Mouse (Mus musculus) hindbrain, embryonic 14.5 days (tissue): ENCODE measurements at regions not wholly inside any gene's neighbourhood (a gene's known extent, or its start where the extent isn't known, plus 50 kb on each side); places are given as distances from the start of the nearest gene placed in this dataset.

ENCODE experiments used
- ATAC-seq: fragments of 200-750 bp; cut with Nextera tagmentation; 2 replicates; pipeline ENCODE4 v1.8.0; 2017; ENCODE audit warnings: moderate number of reproducible peaks, mild to moderate bottlenecking, moderate TSS enrichment, moderate library complexity; ENCODE audit not compliant: low FRiP score
- DNase-seq: peaks from one replicate; pipeline ENCODE4 v3.0.0-alpha.2; 2015; ENCODE audit warnings: low spot score
- H3K27ac ChIP-seq: fragments of 300-500 bp; sonication (generic); 2 replicates; pipeline ENCODE4 v1.5.1; 2014; ENCODE audit warnings: mild to moderate bottlenecking, moderate library complexity
- H3K27me3 ChIP-seq: fragments of 300-500 bp; sonication (generic); 2 replicates; pipeline ENCODE4 v1.6.1; 2014; ENCODE audit warnings: mild to moderate bottlenecking, low read length, mixed read lengths; ENCODE audit not compliant: control insufficient read depth, insufficient read depth
- H3K36me3 ChIP-seq: fragments of 300-500 bp; sonication (generic); replicated peaks from 2 replicates; pipeline ENCODE4 v1.6.1; 2014; ENCODE audit not compliant: control insufficient read depth, insufficient read depth
- H3K4me1 ChIP-seq: fragments of 300-500 bp; sonication (generic); replicated peaks from 2 replicates; pipeline ENCODE4 v1.6.1; 2014; ENCODE audit warnings: antibody characterized with exemption, low read length, mixed read lengths; ENCODE audit not compliant: control insufficient read depth, insufficient read depth
- H3K4me2 ChIP-seq: fragments of 300-500 bp; sonication (generic); replicated peaks from 2 replicates; pipeline ENCODE4 v1.6.1; 2014; ENCODE audit warnings: mild to moderate bottlenecking, moderate library complexity
- H3K4me3 ChIP-seq: fragments of 300-500 bp; sonication (generic); replicated peaks from 2 replicates; pipeline ENCODE4 v1.5.1; 2014; ENCODE audit warnings: mild to moderate bottlenecking, low read length
- H3K9ac ChIP-seq: fragments of 300-500 bp; sonication (generic); 2 replicates; pipeline ENCODE4 v1.6.1; 2014
- H3K9me3 ChIP-seq: fragments of 300-500 bp; sonication (generic); 2 replicates; pipeline ENCODE4 v1.6.1; 2016; ENCODE audit warnings: low read length; ENCODE audit not compliant: control insufficient read depth
- WGBS: fragments of 180-500 bp; shearing (Covaris S2); extraction: QIAGEN DNeasy Blood & Tissue Kit; methylation state at CpG from one replicate; pipeline ENCODE4 v1.1.7; 2014; 5-methylcytosine and 5-hydroxymethylcytosine counted together

GRCm38 (mm10) chr5:54741440-54741839 is 743.1 kb downstream of the Stim2 start:
- H3K9me3 ChIP-seq, result no peaks in the 10 kb centered on the region
- H3K27ac ChIP-seq, result no peak overlapping the region
- H3K27me3 ChIP-seq, result no peaks in the 10 kb centered on the region
- no peak overlapping the region for H3K4me3 ChIP-seq
- no peak for ATAC-seq
- H3K4me1 ChIP-seq, result no peaks in the 10 kb centered on the region
- no peak for DNase-seq
- no peak overlapping the region for H3K9ac ChIP-seq
- no peaks in the 10 kb centered on the region for H3K36me3 ChIP-seq
- H3K4me2 ChIP-seq, result no peak overlapping the region

- H3K4me1 ChIP-seq, result no peaks in the 10 kb centered on the region
- DNase-seq (no peak), ATAC-seq (no peak)
- no peaks in the 10 kb centered on the region for H3K9me3 ChIP-seq
- H3K36me3 ChIP-seq, result no peaks in the 10 kb centered on the region
- H3K27me3 ChIP-seq, result no peaks in the 10 kb centered on the region
- no peak overlapping the region for H3K27ac ChIP-seq
- H3K9ac ChIP-seq, result no peak overlapping the region
- no peak overlapping the region for H3K4me2 ChIP-seq
- WGBS, result 77% methylated on average over 2 of the region's 2 CpGs
- H3K4me3 ChIP-seq, result no peak overlapping the region
These were observed 748.7 kb downstream of the Stim2 start for GRCm38 (mm10) chr5:54746973-54747372.

GRCm38 (mm10) chr5:54753372-54753771 is 755.1 kb downstream of the Stim2 start:
- DNase-seq (no peak), ATAC-seq (no peak)
- H3K27ac ChIP-seq, result no peak overlapping the region
- H3K4me3 ChIP-seq, result no peak overlapping the region
- H3K9me3 ChIP-seq, result no peaks in the 10 kb centered on the region
- no peak overlapping the region for H3K4me2 ChIP-seq
- no peaks in the 10 kb centered on the region for H3K27me3 ChIP-seq
- H3K9ac ChIP-seq, result no peak overlapping the region
- H3K36me3 ChIP-seq, result no peaks in the 10 kb centered on the region
- no peaks in the 10 kb centered on the region for H3K4me1 ChIP-seq
- 30% methylated on average over 1 of the region's 1 CpGs for WGBS

DNA sequence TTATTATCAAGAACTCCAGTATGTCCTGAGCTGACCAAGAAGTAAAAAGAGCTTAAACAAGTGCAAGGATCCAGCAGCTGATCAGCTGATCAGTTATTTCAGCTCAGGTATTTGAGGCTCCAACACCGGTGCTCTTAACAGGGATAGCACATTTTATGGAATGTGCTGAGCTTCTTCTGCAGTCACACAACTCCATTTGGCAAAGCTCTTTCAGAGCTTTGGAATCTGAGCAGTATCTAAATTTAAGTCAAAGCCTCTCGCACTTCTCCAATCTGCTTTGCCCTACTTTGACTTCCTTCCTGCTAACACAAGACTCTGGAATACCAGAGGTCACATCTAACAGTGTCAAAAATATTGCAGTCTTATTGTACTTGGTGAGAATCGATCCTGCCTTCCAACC is 761.4 kb downstream of the Stim2 start:
- no peak for ATAC-seq
- Histone ChIP-seq H3K4me3 (no peak overlapping the region), H3K27me3 (no peaks in the 10 kb centered on the region), H3K9me3 (no peaks in the 10 kb centered on the region), H3K4me2 (no peak overlapping the region), H3K9ac (no peak overlapping the region), H3K36me3 (no peaks in the 10 kb centered on the region), H3K27ac (no peak overlapping the region), H3K4me1 (no peaks in the 10 kb centered on the region)
- WGBS, result 95% methylated on average over 3 of the region's 3 CpGs
- DNase-seq, result no peak

DNA sequence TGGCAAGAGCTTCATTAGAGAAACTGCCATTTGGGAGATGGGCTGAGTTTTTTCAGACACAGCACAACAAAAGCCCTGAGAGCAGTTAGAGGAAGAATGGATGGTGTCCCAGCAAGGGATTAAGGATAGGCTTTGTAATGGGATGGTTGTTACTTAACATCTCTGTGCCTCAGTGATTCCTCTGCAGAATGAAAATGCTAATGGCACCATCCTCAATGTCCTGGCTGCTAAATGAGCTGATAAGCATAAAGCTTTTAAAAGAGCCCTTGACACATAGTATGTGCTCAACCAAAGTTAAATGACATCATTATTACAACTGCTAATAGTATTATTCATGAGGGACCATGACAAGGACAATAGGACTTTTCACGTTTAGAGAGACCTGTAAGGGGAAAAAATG is 764.7 kb downstream of the Stim2 start:
- H3K27ac ChIP-seq, result no peak overlapping the region
- ATAC-seq (0 out of 2 replicates have a peak, but pooled peaks have one; percentile 6), DNase-seq (no peak)
- WGBS, result 23% methylated on average over 1 of the region's 1 CpGs
- H3K4me3 ChIP-seq, result no peak overlapping the region
- H3K4me2 ChIP-seq, result no peak overlapping the region
- no peak overlapping the region for H3K9ac ChIP-seq
- H3K27me3 ChIP-seq, result no peaks in the 10 kb centered on the region
- no peaks in the 10 kb centered on the region for H3K4me1 ChIP-seq
- no peaks in the 10 kb centered on the region for H3K9me3 ChIP-seq
- no peaks in the 10 kb centered on the region for H3K36me3 ChIP-seq

DNA sequence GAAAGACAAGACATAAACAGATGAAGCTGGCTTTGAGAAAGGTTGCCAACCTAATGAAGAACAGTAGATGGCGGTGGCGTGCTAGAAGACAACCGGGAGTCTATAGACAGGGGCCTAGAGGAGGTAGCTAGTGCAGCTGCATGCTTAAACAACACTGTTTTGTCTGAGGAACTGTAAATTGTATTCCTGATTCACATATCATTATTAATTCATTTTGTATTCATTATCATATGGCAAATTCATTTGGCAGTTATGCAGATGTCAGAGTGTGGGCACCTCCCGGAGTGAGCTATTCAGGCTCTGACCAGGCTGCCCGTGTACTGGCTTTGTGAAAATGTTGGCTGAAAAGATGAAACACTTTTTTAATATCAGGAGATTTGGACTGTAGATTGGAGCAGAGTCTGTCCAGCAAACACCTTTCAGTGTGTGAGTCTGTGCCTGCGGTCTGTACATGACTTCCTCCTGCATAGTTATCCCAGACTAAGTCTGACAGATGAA is 798.7 kb downstream of the Stim2 start:
- Histone ChIP-seq H3K27ac (no peak overlapping the region), H3K36me3 (no peaks in the 10 kb centered on the region), H3K9me3 (no peaks in the 10 kb centered on the region), H3K4me2 (no peak overlapping the region), H3K4me3 (no peak overlapping the region), H3K4me1 (peaks cover 4% of the 10 kb centered on the region; the same call in 1 of the 2 replicates), H3K9ac (no peak overlapping the region; the same call in 1 of the 2 replicates), H3K27me3 (no peaks in the 10 kb centered on the region)
- WGBS, result 22% methylated on average over 6 of the region's 6 CpGs
- peak; percentile 95 for ATAC-seq
- DNase-seq, result peak; percentile 84

- no peaks in the 10 kb centered on the region for H3K36me3 ChIP-seq
- ATAC-seq (no peak), DNase-seq (no peak)
- 94% methylated on average over 2 of the region's 2 CpGs for WGBS
- H3K4me1 ChIP-seq, result no peaks in the 10 kb centered on the region
- no peaks in the 10 kb centered on the region for H3K27me3 ChIP-seq
- no peak overlapping the region for H3K27ac ChIP-seq
- H3K4me2 ChIP-seq, result no peak overlapping the region
- H3K9ac ChIP-seq, result no peak overlapping the region
- H3K9me3 ChIP-seq, result no peaks in the 10 kb centered on the region
- no peak overlapping the region for H3K4me3 ChIP-seq
These were observed 828.8 kb downstream of the Stim2 start for GRCm38 (mm10) chr5:54827076-54827475.
